Mouse (Mus musculus) stomach, embryonic 14.5 days (tissue): Measurements from ENCODE around the gene Fam172a. TPM values are rescaled to one million over a fixed set of nuclear protein-coding genes. Genes with fewer than 3 reads are reported as not detected.

Experiments
- ATAC-seq: fragments of 200-750 bp; cut with Nextera tagmentation; 2 replicates; pipeline ENCODE4 v1.8.0; 2017; ENCODE audit warnings: low read depth, moderate TSS enrichment; ENCODE audit not compliant: insufficient number of reproducible peaks, insufficient read depth, low FRiP score
- H3K27ac ChIP-seq: fragments of 300-500 bp; sonication (generic); 2 replicates; pipeline ENCODE4 v1.5.1; 2014; ENCODE audit warnings: mild to moderate bottlenecking, low read length, moderate library complexity, mixed read lengths
- H3K27me3 ChIP-seq: fragments of 300-500 bp; sonication (generic); 2 replicates; pipeline ENCODE4 v1.6.1; 2014; ENCODE audit warnings: low read length, control low read depth, mixed read lengths; ENCODE audit not compliant: control insufficient read depth, insufficient read depth
- H3K36me3 ChIP-seq: fragments of 300-500 bp; sonication (generic); 2 replicates; pipeline ENCODE4 v1.6.1; 2014; ENCODE audit warnings: mild to moderate bottlenecking, control low read depth, low read length, moderate library complexity, mixed read lengths; ENCODE audit not compliant: control insufficient read depth, insufficient read depth
- H3K4me1 ChIP-seq: fragments of 300-500 bp; sonication (generic); 2 replicates; pipeline ENCODE4 v1.6.1; 2014; ENCODE audit warnings: low read length, control low read depth, mixed read lengths; ENCODE audit not compliant: control insufficient read depth, insufficient read depth
- H3K4me2 ChIP-seq: fragments of 300-500 bp; sonication (generic); replicated peaks from 2 replicates; pipeline ENCODE4 v1.6.1; 2014; ENCODE audit warnings: low read depth, low read length, control low read depth
- H3K4me3 ChIP-seq: fragments of 300-500 bp; sonication (generic); 2 replicates; pipeline ENCODE4 v1.5.1; 2014; ENCODE audit warnings: low read depth, low read length, control low read depth
- H3K9ac ChIP-seq: fragments of 300-500 bp; sonication (generic); replicated peaks from 2 replicates; pipeline ENCODE4 v1.6.1; 2014; ENCODE audit warnings: low read depth, mild to moderate bottlenecking, control low read depth, low read length, moderate library complexity, mixed read lengths
- H3K9me3 ChIP-seq: fragments of 300-500 bp; sonication (generic); 2 replicates; pipeline ENCODE4 v1.6.1; 2016; ENCODE audit warnings: low read depth, low read length, control low read depth; ENCODE audit not compliant: control insufficient read depth
- WGBS: fragments of 180-500 bp; shearing (Covaris S2); extraction: QIAGEN DNeasy Blood & Tissue Kit; methylation state at CpG from one replicate; pipeline ENCODE4 v1.1.7; 2014; 5-methylcytosine and 5-hydroxymethylcytosine counted together
- polyA plus RNA-seq: library from polyadenylated mRNA; unstranded; fragments of >200 nt; fragmentation: Nextera tagmentation; extraction: Ambion mirVana; gene quantifications from 2 replicates; pipeline ENCODE4 v1.2.1, GENCODE M21; 2014

Fam172a gene
- polyA plus RNA-seq, 1 experiment from 2014 or later: 33.3 TPM

DNA sequence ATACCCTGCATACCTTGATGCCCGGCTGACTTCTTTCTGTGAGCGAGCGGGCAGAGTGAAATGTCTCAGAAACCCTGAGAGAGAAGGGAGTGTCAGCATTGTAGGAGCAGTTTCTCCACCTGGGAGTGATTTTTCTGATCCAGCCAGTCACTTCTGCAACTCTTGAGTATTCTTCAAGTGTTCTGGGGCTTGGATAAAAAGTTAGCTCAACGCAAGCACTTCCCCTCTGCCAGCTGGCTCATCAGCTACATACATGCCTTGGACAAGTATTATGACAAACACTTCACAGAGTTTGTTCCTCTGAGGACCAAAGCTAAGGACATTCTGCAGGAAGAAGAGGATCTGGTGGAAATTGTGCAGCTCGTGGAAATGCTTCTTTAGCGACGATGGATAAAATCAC, 420.2 kb downstream of the Fam172a start:
- H3K27me3 ChIP-seq: no peaks in the 10 kb centered on the region
- ATAC-seq: no peak
- H3K36me3 ChIP-seq: no peaks in the 10 kb centered on the region
- H3K4me2 ChIP-seq: no peak overlapping the region
- no peak overlapping the region for H3K4me3 ChIP-seq
- H3K27ac ChIP-seq: no peak overlapping the region
- no peak overlapping the region for H3K9ac ChIP-seq
- H3K9me3 ChIP-seq: no peaks in the 10 kb centered on the region
- WGBS: 92% methylated on average over 7 of the region's 7 CpGs
- no peaks in the 10 kb centered on the region for H3K4me1 ChIP-seq

DNA sequence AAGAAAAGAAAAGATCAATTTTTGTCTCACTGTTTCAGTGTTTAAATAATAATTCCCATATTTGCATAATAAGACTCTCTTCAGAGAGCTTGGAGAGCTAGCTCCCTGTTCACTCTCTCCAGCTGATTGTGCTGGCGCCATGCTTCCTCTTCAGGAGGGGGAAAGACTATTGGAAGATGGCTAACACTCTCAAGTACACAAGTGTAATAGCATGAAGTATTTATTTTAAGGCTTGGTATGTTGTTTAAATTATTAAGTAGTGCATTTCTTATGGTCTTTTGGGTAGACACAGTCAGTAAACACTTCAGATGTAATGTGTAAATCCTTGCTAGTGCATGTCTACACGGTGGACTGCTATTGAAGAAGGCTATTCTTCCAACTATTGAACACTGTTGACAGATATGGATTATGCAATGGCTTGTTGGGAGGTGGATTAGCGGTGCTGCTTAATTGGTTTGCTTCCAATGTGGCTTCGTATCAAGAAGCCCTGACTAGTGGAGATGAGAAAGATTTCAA, 422.1 kb downstream of the Fam172a start:
- no peak overlapping the region for H3K4me3 ChIP-seq
- WGBS: 84% methylated on average over 4 of the region's 4 CpGs
- H3K9me3 ChIP-seq: no peaks in the 10 kb centered on the region
- no peak for ATAC-seq
- no peaks in the 10 kb centered on the region for H3K4me1 ChIP-seq
- H3K27ac ChIP-seq: no peak overlapping the region
- H3K4me2 ChIP-seq: no peak overlapping the region
- H3K27me3 ChIP-seq: no peaks in the 10 kb centered on the region
- no peak overlapping the region for H3K9ac ChIP-seq
- H3K36me3 ChIP-seq: no peaks in the 10 kb centered on the region

DNA sequence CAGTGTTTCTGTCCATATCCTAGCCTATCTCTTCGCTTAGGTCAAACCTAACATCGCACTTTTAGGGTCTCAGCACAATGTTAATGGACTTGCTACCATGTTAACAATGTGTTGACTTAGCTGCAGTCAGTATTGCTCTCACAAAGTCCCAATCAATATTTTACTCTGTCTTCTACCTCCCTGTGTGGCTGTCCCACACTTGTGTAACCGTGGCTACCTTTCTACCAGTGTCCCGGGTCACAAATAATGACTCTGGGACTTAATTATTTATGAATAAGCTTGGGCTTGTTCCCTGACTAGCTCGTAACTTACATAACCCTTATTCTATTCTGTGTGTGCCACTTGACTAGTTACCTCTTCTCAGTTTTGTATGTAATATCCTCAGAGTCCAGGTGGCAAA, 455.6 kb downstream of the Fam172a start:
- Histone ChIP-seq H3K36me3 (no peaks in the 10 kb centered on the region), H3K27ac (no peak overlapping the region), H3K27me3 (no peaks in the 10 kb centered on the region), H3K4me1 (no peaks in the 10 kb centered on the region), H3K4me3 (no peak overlapping the region), H3K4me2 (no peak overlapping the region), H3K9me3 (no peaks in the 10 kb centered on the region), H3K9ac (no peak overlapping the region)
- 74% methylated on average over 5 of the region's 5 CpGs for WGBS
- ATAC-seq: no peak

DNA sequence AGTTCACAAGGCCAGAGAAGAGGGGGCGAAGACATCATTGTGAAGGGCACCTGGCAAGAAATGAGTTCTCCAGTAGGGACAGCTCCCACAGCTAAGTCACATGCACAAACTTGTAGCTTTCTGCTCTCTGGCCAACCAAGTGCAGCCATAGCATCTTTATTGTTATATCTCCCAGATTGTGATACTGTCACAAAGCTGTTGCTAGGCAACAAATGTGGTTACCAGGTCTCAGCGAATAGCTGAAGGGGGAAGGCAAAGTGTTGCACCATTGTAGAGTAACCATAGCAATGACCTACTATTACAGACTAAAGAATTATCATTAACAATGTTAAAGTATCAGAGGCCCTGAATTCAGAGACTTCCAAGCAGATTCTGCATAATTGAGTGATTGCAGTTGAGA, 460.3 kb downstream of the Fam172a start:
- Histone ChIP-seq H3K27ac (no peak overlapping the region), H3K4me3 (no peak overlapping the region), H3K36me3 (no peaks in the 10 kb centered on the region), H3K4me1 (no peaks in the 10 kb centered on the region), H3K4me2 (no peak overlapping the region), H3K9me3 (no peaks in the 10 kb centered on the region), H3K9ac (no peak overlapping the region), H3K27me3 (0 out of 2 replicates have a peak, but pooled peaks cover 5% of the 10 kb centered on the region)
- no peak for ATAC-seq
- 60% methylated on average over 2 of the region's 2 CpGs for WGBS

DNA sequence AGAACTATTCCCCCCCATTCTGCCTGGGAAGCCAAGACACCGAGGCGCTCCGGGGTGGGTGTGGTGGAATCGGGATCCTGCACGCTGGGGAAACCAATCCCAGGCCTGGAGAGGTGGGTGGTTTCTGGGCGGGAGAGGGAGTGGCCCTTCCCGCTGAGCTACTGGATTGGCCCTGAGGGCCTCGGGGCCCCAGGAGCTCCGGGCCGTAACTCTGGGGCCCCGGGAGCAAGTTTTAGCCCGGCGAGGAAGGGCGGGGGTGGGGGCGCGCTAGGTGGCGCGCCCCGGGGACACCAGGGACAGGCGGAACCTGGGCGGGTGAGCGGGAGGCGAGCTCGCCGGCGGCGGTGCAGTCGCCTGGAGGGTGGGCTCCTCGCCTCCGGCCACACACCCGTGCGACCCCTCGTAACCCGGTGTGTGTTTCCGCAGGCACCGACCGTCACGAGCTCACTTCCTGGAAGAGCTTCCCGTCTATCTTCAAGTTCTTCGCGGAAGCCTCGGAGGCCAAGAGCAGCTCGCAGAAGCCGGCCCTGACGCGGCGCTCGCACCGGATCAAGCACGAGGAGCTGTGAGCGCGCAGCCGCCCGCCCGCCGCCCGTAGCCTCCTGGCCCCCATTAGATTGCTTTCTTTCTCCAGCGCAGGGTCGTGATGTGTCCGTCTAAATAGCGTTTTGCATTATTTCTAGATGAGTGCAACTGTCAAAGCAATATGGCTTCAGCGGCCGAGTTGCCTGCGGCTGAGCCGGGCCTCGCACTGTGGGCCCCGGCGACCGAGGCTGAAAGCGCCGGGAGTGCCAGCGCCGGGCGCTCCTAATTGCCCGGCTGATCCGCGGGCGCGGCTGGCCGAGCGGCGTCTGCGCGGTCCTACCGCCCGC, 461.5 kb downstream of the Fam172a start:
- Histone ChIP-seq H3K4me1 (no peaks in the 10 kb centered on the region), H3K27me3 (0 out of 2 replicates have a peak, but pooled peaks cover 5% of the 10 kb centered on the region), H3K36me3 (no peaks in the 10 kb centered on the region), H3K27ac (no peak overlapping the region), H3K4me3 (peak overlapping the region; percentile 51), H3K9me3 (no peaks in the 10 kb centered on the region), H3K9ac (peak overlapping the region; percentile 31; the same call in 1 of the 2 replicates), H3K4me2 (peak overlapping the region; percentile 61)
- under 1% methylated on average over 76 of the region's 86 CpGs for WGBS
- peak; percentile 96 for ATAC-seq

DNA sequence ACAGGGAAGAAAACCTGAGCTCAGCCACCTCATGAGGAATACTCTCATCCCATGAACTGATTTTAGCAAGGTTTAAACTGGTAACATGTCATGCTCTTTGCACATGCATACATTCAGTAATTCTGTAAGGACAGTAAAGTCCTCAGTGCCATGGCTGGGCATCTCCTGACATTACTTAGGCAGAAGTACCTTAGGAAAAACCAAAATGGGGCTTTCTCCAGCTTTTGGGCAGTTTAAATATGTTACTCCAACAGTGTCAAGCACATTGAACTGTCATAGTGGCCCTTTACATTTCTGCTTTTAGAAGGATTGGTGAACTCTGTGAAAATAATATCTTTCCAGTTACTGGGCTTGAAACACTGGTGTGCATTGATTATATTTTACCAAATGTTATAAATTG, 463.1 kb downstream of the Fam172a start:
- Histone ChIP-seq H3K36me3 (no peaks in the 10 kb centered on the region), H3K4me1 (no peaks in the 10 kb centered on the region), H3K9me3 (no peaks in the 10 kb centered on the region), H3K27ac (no peak overlapping the region), H3K4me2 (no peak overlapping the region), H3K9ac (no peak overlapping the region), H3K4me3 (no peak overlapping the region), H3K27me3 (0 out of 2 replicates have a peak, but pooled peaks cover 8% of the 10 kb centered on the region)
- no peak for ATAC-seq

DNA sequence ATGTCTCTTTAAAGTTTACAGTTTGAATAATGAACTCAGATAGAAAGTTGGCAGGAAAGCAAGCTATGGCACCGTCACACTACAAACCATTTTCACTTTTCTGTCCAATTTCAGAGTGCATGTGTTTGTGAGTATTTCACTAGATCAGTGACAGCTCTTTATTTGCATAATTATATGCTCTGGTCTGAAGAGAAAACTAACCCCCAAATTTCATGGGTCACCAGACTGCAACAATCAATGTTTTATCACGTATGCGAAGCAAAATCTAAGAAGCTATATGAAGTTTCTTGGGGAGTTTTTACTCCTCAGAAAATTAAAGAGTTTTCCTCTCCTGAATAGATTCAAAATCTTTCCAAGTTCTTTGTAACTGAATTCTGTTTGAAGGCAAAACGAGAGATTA, 466.3 kb downstream of the Fam172a start:
- ATAC-seq: no peak
- Histone ChIP-seq H3K9me3 (no peaks in the 10 kb centered on the region), H3K4me3 (no peak overlapping the region), H3K9ac (no peak overlapping the region), H3K36me3 (no peaks in the 10 kb centered on the region), H3K4me1 (0 out of 2 replicates have a peak, but pooled peaks cover 2% of the 10 kb centered on the region), H3K4me2 (no peak overlapping the region), H3K27ac (no peak overlapping the region), H3K27me3 (peaks cover 28% of the 10 kb centered on the region; the same call in 1 of the 2 replicates)
- 61% methylated on average over 4 of the region's 4 CpGs for WGBS

DNA sequence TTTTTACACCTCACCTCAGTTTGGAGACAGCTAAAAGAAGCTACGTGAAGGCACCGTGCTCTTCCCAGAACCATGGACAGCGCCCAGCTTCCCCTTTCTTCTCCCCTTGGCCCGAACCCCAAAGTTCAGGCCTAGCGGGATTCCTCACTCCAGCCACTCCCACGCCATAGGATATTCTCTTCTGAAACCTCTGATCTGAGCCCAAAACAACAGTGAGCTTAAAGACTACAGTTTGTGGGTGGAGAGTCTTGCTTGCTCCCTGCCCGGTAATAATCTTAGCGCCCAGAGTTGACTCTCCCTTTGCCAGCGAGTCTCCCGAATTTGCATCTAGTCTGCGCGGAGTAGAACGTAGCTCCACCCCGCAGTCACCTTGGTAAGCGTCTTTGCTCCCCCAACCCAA, 469.5 kb downstream of the Fam172a start:
- no peak for ATAC-seq

More for the DNA sequence above, 469.5 kb downstream of the Fam172a start:
- Histone ChIP-seq H3K4me3 (no peak overlapping the region), H3K27me3 (peaks cover 29% of the 10 kb centered on the region), H3K4me1 (0 out of 2 replicates have a peak, but pooled peaks cover 2% of the 10 kb centered on the region), H3K9ac (no peak overlapping the region), H3K36me3 (no peaks in the 10 kb centered on the region), H3K4me2 (peak overlapping the region; percentile 26; the same call in 1 of the 2 replicates), H3K9me3 (no peaks in the 10 kb centered on the region), H3K27ac (no peak overlapping the region)
- WGBS: 2% methylated on average over 15 of the region's 15 CpGs
